Mouse (Mus musculus) liver, embryonic 14.5 days (tissue): ENCODE measurements at regions not wholly inside any gene's neighbourhood (a gene's known extent, or its start where the extent isn't known, plus 50 kb on each side); places are given as distances from the start of the nearest gene placed in this dataset.

Experiments
- ATAC-seq: fragments of 200-750 bp; cut with Nextera tagmentation; 2 replicates; pipeline ENCODE4 v1.8.0; 2017; ENCODE audit warnings: moderate number of reproducible peaks, mild to moderate bottlenecking, moderate library complexity; ENCODE audit not compliant: insufficient read depth
- DNase-seq, 3 experiments: peaks; one replicate each; pipeline ENCODE4 v3.0.0-alpha.2; 2012 to 2013; ENCODE audit warnings: low read depth in 3 of 3, low spot score in 3 of 3
- H3K27ac ChIP-seq: fragments of 300-500 bp; sonication (generic); 2 replicates; pipeline ENCODE4 v1.5.1; 2014; ENCODE audit warnings: moderate library complexity, mild to moderate bottlenecking, control low read depth, inconsistent platforms
- H3K27me3 ChIP-seq: fragments of 300-500 bp; sonication (generic); 2 replicates; pipeline ENCODE4 v1.6.1; 2014; ENCODE audit warnings: mild to moderate bottlenecking, low read length, moderate library complexity; ENCODE audit not compliant: control insufficient read depth, insufficient read depth
- H3K36me3 ChIP-seq: fragments of 300-500 bp; sonication (generic); replicated peaks from 2 replicates; pipeline ENCODE4 v1.6.1; 2014; ENCODE audit warnings: low read depth; ENCODE audit not compliant: control insufficient read depth, insufficient read depth
- H3K4me1 ChIP-seq, 2 experiments: fragments of 200-500 bp in 1 of 2; fragments of 300-500 bp in 1 of 2; sonication (generic) in 1 of 2; replicated peaks; 2 replicates each; pipeline ENCODE4 v1.6.1; 2012 to 2014; ENCODE audit warnings: antibody characterized with exemption in 1 of 2, inconsistent platforms in 1 of 2, low read length in 1 of 2; ENCODE audit not compliant: control insufficient read depth in 2 of 2, insufficient read depth in 2 of 2
- H3K4me2 ChIP-seq: fragments of 300-500 bp; sonication (generic); 2 replicates; pipeline ENCODE4 v1.6.1; 2014; ENCODE audit warnings: low read depth, mild to moderate bottlenecking, control low read depth, moderate library complexity
- H3K4me3 ChIP-seq, 2 experiments: fragments of 200-500 bp in 1 of 2; fragments of 300-500 bp in 1 of 2; sonication (generic) in 1 of 2; 2 replicates each; pipeline ENCODE4 v1.5.1; 2012 to 2014; ENCODE audit warnings: low read depth in 2 of 2, low read length in 2 of 2, mild to moderate bottlenecking in 2 of 2, control low read depth in 1 of 2, inconsistent platforms in 1 of 2, moderate library complexity in 1 of 2; ENCODE audit not compliant: insufficient read depth in 1 of 2
- H3K9ac ChIP-seq: fragments of 300-500 bp; sonication (generic); replicated peaks from 2 replicates; pipeline ENCODE4 v1.6.1; 2014; ENCODE audit warnings: mild to moderate bottlenecking, control low read depth, moderate library complexity
- H3K9me3 ChIP-seq: fragments of 300-500 bp; sonication (generic); 2 replicates; pipeline ENCODE4 v1.6.1; 2016; ENCODE audit warnings: low read length, mixed read lengths; ENCODE audit not compliant: control insufficient read depth
- CTCF ChIP-seq: IDR thresholded peaks from 2 replicates; pipeline ENCODE4 v1.5.1; 2016; ENCODE audit warnings: antibody characterized with exemption, low read depth, control low read depth
- EP300 ChIP-seq: IDR thresholded peaks from 2 replicates; pipeline ENCODE4 v1.6.1; 2016; ENCODE audit warnings: antibody characterized with exemption, low read depth
- WGBS: fragments of 180-500 bp; shearing (Covaris S2); extraction: QIAGEN DNeasy Blood & Tissue Kit; methylation state at CpG from one replicate; pipeline ENCODE4 v1.1.7; 2014; ENCODE audit not compliant: insufficient replicate concordance; 5-methylcytosine and 5-hydroxymethylcytosine counted together

GRCm38 (mm10) chr5:15846790-15847189 is 87.7 kb upstream of the Cacna2d1 start:
- Histone ChIP-seq H3K36me3 (no peaks in the 10 kb centered on the region), H3K4me2 (no peak overlapping the region), H3K9ac (no peak overlapping the region), H3K27me3 (no peaks in the 10 kb centered on the region), H3K4me1 (no peaks in the 10 kb centered on the region), H3K4me3 (no peak overlapping the region), H3K9me3 (no peaks in the 10 kb centered on the region), H3K27ac (no peak overlapping the region)
- DNase-seq: no peak
- no peak for TF ChIP-seq EP300
- no peak for ATAC-seq
- 58% methylated on average over 2 of the region's 2 CpGs for WGBS

GRCm38 (mm10) chr5:15849520-15849919 is 85.0 kb upstream of the Cacna2d1 start:
- WGBS: 76% methylated on average over 5 of the region's 5 CpGs
- H3K4me3 ChIP-seq: no peak overlapping the region
- ATAC-seq (no peak), DNase-seq (no peak)
- H3K4me2 ChIP-seq: no peak overlapping the region
- no peaks in the 10 kb centered on the region for H3K9me3 ChIP-seq
- TF ChIP-seq EP300 (no peak), CTCF (no peak)
- H3K27ac ChIP-seq: no peak overlapping the region
- no peaks in the 10 kb centered on the region for H3K27me3 ChIP-seq
- H3K4me1 ChIP-seq: no peaks in the 10 kb centered on the region
- H3K36me3 ChIP-seq: no peaks in the 10 kb centered on the region
- H3K9ac ChIP-seq: no peak overlapping the region

- WGBS: 46% methylated on average over 7 of the region's 7 CpGs
- Histone ChIP-seq H3K27me3 (no peaks in the 10 kb centered on the region), H3K4me2 (no peak overlapping the region), H3K9ac (no peak overlapping the region), H3K9me3 (no peaks in the 10 kb centered on the region), H3K36me3 (no peaks in the 10 kb centered on the region), H3K4me1 (no peaks in the 10 kb centered on the region), H3K4me3 (no peak overlapping the region), H3K27ac (no peak overlapping the region)
- ATAC-seq (no peak), DNase-seq (no peak)
- TF ChIP-seq CTCF (no peak), EP300 (no peak)
Observed at GRCm38 (mm10) chr5:15850126-15850801, 84.2 kb upstream of the Cacna2d1 start.

GRCm38 (mm10) chr5:15854752-15855151 is 79.7 kb upstream of the Cacna2d1 start:
- H3K36me3 ChIP-seq: no peaks in the 10 kb centered on the region
- no peak overlapping the region for H3K27ac ChIP-seq
- DNase-seq (no peak), ATAC-seq (no peak)
- no peaks in the 10 kb centered on the region for H3K9me3 ChIP-seq
- 54% methylated on average over 1 of the region's 1 CpGs for WGBS
- H3K27me3 ChIP-seq: no peaks in the 10 kb centered on the region
- H3K4me3 ChIP-seq: no peak overlapping the region
- no peak for TF ChIP-seq EP300
- no peak for TF ChIP-seq CTCF
- no peak overlapping the region for H3K4me2 ChIP-seq
- H3K4me1 ChIP-seq: no peaks in the 10 kb centered on the region
- H3K9ac ChIP-seq: no peak overlapping the region

GRCm38 (mm10) chr5:15857034-15857433 is 77.5 kb upstream of the Cacna2d1 start:
- no peak for DNase-seq
- TF ChIP-seq CTCF: no peak
- TF ChIP-seq EP300: no peak
- WGBS: 50% methylated on average over 1 of the region's 1 CpGs
- no peaks in the 10 kb centered on the region for H3K36me3 ChIP-seq
- no peak overlapping the region for H3K4me3 ChIP-seq
- no peak overlapping the region for H3K4me2 ChIP-seq
- H3K27me3 ChIP-seq: no peaks in the 10 kb centered on the region
- no peaks in the 10 kb centered on the region for H3K9me3 ChIP-seq
- H3K27ac ChIP-seq: no peak overlapping the region
- H3K4me1 ChIP-seq: no peaks in the 10 kb centered on the region
- no peak overlapping the region for H3K9ac ChIP-seq
- no peak for ATAC-seq
